Mouse (Mus musculus): ENCODE results near the gene Stpg1. TPM values are rescaled to one million over a fixed set of nuclear protein-coding genes. Genes with fewer than 3 reads are reported as not detected.

Stpg1 gene
- total RNA-seq, 2 experiments from 2014 or later: 1.7 to 3.5 TPM

DNA sequence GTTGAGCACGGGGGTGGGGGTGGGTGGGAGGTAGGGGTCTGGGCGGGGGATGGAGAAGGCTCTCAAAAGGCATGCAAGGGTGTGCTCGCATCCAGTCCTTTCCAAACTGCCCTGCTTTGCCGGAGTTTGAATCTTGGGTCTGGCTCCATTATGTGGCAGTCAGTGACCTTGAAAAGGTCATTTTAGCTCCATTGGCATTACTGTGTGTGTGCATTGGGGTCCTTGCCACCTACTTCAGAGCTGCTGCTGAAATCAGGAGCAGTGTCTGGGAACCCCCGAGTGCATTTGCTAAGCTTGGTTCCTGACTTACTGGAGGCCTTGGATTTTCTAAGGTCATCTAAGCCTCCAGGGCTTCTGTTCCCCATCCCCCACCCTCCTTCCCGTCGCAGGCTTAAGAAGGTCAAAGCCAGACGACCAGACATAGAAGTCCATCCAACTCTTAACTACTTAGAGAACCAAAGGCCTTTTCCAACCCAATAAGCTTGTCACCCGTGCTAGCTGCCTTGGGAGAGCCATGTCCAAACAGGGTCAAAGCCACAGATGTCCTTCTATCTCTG is 54.0 kb downstream of the Stpg1 start:
- no peak for DNase-seq (ENCODE audit: low spot score in 2 of 2)

DNA sequence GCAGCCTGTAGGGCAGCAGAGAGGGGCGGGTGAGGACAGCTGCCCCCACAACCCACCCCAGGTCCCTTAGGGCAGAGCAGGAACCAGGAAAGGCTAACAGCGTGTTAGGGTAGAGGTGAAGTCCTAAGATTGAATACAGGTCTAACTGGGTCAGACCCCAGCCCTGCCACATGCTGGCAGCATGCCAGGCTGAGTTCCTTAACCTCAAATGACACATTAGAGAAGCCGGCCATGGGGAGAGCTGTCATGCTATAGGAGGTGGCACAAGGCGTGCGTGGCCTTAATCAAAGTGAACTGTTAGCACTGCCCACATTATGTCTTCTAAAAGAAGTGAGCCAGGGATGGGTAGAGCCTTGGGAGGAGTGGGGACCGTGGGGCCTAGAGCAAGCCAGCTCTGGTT is 54.7 kb downstream of the Stpg1 start:
- DNase-seq (ENCODE audit: low spot score in 2 of 2): no peak

DNA sequence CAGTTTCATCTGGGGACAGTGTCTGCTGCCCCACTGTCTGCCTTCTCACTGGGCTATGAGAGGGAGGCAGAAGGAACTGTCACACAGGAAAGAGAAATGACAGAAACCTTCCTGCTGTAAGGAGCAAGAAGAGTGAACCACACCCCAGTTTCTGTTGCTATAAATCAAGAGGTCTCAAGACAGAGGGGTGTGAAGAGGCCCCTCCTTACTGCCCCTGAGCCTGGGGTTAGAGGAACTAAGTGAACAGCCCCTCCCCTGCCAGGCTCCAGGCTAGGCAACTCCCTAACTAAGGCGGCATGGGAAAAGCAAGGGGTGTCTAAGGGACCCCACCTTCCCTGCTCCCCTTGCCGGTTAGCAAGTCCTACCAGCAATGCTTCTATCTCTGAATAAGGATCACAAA is 69.2 kb downstream of the Stpg1 start:
- DNase-seq (ENCODE audit: low spot score in 2 of 2): no peak

DNA sequence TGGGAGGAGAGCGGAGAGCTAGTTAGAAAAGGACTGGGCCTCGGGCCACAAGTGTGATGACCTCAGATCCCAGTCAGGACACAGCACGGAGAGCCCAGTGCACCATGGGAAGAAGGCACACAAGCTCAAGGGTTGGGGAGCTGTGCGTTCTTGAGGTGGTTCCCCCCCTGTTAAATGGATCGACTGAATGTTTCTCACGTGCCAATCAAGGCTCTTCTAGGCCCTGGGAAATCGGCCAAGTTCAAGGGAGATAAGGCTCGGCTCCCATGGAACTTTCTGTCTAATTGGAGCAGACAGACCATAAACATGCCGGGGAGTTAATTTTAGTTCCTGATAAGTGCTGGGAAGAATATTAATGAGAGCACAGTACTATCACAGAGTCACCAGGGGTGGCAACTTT is 70.8 kb downstream of the Stpg1 start:
- DNase-seq (ENCODE audit: low spot score in 2 of 2): no peak

DNA sequence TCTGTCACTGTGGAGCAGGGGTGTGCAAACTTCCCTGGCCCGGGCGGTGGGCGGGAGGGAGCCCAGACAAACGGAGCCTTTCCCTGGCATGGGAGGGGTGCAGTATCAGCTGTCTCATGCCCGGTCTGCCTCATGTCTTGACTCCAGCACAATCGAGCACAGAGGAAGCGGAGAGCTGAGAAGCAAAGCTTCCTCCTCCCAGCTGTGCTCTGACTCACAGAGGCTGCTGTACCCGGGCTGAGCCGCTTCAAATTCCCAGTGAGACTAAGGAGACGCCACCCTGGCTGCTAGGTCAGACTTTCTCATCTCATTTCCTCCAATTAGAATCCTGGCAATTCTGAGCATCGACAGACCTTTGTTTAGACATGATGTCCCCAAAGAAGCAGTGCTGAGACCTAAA is 72.5 kb downstream of the Stpg1 start:
- DNase-seq (ENCODE audit: low spot score in 2 of 2): peak in 1 of 2 experiments; percentile 10

DNA sequence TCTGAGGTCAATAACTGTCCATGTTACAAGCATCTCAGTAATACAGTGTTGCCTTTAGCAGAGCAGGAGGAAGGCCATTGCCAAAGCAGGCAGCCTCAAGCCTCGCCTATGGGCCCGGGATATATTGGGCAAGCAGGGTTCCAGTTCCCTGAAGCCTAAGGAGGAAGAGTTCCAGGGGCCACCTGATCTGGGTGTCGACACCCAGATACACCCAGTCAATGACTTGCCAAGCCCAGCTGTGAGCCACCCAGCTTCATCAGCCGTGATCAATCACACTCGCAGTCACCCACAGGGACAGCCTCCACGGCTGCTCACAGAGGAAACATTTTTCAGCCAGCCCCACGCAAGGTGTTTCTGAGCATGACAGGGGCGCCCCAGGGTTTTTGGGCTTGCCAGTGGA is 72.9 kb downstream of the Stpg1 start:
- DNase-seq (ENCODE audit: low spot score in 2 of 2): no peak

DNA sequence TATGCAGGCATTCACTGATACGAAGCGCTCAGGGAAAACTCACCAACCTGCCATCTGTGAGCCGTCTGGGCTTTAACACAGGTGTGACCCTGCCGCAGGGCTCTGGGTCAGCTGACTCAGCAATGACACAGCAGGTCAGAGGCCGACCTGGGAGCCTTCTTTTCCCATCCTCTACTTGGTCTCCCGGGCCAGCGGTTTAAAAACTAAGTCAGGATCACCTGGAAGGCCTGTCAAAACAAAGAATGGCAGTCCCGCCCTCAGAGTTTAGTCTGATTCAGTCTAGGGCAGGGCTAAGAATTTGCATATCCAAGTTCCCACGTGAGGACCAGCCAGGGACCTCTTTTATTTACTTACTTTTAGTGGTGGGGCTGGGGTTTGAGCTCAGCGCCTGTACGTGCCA is 74.6 kb downstream of the Stpg1 start:
- DNase-seq (ENCODE audit: low spot score in 2 of 2): no peak

DNA sequence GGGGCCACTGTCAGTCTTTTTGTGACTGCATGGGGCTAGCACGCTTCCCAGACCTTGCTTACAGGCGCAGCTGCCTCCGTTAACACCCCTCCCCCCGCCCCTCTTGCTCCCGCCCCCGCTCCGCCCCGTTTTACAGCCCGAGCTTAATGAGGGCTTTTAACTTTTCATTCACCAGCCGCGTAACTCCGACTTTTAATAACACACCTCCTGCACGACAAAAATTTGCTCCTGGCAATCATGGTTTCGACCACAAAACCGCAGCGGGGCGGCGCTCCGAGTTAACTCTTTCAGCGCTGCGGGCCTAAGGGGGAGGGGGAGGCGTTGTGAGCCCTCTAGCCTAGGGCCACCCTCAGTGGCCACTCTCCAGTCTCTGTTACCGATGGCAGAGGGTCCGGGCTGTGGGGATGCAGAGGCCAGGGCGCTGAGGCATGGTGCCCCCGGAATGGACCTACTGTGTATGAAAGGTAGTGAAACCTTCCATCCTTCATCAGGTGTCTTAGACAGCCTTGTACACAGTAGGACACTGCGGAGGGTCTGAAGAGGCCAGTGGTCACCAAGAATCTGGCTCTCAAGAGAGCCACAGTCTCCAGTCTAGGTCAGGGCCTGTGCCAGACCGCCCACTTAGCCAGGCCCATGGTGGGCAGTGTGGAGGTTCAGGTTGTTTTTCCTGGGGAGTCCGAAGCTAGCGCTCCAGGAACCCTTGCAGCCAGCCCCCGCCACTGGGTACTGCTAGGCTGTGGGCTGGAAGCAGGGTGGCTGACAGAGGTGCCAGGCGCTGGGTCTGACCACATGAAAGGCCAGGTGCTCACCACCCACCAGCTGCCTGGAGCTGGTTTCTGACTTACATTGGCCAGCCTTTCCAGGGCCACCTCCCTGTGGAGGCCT is 75.8 kb downstream of the Stpg1 start:
- DNase-seq (ENCODE audit: low spot score in 2 of 2): no peak

DNA sequence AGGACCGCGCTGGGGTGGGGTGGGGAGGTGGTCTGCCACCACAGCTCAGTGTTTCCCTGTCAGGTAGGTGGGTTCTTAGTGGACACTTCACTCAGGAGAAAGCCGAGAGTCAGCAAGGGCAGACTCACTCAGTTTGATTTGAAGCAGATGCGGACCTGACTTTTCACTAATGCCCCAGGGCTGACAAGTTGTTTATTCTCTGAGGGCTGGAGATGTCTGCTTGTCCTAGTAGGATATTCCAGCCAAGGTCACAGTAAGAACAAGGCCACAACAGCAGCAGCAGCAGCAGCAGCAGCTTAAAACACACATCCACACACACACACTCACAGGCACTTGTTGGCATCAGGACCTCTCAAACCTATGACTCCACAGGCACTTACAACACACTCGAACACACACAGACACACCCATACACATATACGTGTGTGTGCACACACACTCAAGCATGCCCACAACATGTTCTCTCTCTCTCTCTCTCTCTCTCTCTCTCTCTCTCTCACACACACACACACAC is 76.5 kb downstream of the Stpg1 start:
- DNase-seq (ENCODE audit: low spot score in 2 of 2): no peak

DNA sequence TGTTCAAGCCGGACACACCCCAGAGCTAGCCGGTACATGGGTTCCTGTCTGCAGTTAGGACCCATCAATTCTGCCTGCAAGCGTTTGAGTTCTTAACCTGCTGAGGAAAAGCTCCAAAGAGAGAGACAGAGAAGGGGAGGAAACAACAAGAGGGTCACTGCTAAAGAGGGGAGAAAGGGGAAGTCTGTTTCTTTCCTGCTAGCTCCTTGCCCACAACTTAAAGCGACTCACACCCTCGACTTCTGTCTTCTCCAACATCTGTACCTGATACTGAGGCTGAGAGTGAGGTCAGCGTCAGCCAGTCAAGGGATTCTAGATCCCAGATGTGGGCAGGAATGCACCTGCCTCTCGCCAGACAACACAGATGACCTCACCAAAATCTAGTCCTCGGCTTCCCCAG is 77.7 kb downstream of the Stpg1 start:
- DNase-seq (ENCODE audit: low spot score in 2 of 2): no peak

DNA sequence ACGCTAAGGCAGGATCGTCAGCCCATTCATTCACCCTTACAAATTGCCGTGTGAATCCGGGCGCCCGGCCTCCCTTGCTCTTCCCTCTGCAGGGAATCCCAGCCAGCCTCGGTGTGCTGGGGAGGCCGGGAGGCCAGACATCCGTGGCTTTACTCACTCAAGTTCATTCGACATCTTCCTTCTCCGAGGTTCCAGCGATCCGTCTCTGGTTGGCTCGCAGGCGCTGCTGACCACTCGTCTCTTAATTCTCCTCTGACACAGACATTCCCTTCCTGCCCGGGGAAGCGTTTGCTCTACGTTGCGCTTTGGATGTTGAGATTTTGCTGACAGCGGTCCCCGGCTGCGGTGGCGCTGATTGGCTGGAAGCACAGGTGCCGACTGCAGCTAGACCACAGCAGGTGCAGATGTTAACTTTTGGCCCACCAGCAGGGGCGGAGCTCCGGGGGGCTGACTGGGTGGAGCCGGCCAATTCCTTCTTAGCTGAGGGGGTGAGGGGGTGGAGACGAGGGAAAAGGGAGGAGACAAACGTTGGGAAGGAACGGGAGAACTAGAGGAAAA is 78.7 kb downstream of the Stpg1 start, which contains the start of gene Grhl3:
Grhl3 (minus strand) TSS at position 380 of the 558 bp plus-strand sequence.
- peak in 1 of 2 experiments; percentile 11 for DNase-seq (ENCODE audit: low spot score in 2 of 2)

DNA sequence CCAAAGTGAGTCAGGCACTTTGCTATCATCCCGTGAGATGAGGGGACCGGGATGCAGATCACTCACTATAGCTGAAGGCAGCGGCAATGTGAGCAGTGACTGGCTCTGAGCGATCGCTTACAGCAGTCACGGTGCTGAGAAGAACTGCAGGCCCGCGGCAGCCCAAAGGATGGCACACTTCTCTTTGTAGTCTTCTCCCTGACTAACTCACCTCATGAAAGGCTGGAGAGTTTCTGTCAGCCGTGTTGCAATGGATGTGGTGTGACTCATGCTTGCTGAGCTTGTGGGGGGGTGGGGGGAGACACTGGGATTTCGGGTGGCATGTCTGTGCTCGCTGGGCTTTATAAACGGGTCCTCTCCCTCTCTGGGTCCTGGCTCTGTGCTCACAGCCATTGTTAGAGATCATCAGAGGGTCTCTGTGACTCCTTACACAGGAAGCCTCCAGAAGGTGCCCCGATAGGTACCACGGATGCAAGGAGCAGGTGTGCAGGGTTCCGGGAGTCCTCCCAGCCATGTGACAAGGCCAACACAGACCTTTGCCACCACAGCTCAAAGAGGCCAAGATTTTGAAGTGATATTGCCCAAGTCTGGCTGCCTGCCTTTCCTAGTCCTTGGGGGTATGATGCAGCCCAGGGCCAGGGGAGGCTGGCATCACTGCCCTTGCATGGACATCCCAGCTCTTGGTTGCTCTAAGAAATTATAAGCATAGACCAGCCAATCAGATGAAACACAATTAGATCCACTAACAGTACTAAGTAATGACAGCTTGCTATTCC is 81.0 kb downstream of the Stpg1 start:
- DNase-seq (ENCODE audit: low spot score in 2 of 2): no peak

DNA sequence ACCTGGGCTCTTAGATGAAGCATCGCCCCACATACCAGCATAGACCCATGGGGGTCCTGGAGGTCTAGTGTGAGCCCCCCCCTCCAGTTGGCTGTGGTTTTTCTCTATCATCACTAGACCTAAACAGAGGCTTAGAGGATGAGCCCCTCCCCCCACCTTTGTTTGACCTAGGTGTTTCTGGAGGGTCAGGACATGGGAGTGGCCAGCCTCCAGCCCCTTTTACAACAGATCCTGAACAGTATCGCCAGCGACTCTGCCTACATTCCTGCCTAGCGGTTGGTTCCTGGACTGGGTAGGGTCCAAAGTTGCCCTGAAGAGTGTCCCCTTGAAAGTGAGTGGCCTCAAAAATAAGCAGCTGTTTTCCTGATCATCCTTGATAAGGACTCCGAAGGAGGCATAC is 83.9 kb downstream of the Stpg1 start:
- DNase-seq (ENCODE audit: low spot score in 2 of 2): no peak

DNA sequence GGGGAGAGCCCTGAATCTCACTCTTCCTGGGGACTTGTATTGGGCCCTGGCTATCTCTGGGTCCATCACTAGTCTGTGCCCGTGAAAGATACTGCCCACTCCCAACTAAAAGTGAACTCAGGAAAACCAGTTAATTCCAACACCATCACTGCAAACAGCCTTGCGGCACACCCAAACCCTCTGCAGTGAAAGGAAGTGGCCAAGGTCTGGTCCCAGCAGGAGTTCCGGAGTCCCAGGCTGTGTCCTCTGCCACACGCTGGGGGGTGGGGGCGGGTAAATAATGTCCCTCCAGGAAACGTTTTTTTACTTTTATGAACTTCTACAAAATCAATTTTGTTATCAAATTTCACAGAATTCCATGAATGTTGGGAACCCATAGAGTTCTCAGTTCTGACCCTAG is 85.1 kb downstream of the Stpg1 start:
- DNase-seq (ENCODE audit: low spot score in 2 of 2): no peak

DNA sequence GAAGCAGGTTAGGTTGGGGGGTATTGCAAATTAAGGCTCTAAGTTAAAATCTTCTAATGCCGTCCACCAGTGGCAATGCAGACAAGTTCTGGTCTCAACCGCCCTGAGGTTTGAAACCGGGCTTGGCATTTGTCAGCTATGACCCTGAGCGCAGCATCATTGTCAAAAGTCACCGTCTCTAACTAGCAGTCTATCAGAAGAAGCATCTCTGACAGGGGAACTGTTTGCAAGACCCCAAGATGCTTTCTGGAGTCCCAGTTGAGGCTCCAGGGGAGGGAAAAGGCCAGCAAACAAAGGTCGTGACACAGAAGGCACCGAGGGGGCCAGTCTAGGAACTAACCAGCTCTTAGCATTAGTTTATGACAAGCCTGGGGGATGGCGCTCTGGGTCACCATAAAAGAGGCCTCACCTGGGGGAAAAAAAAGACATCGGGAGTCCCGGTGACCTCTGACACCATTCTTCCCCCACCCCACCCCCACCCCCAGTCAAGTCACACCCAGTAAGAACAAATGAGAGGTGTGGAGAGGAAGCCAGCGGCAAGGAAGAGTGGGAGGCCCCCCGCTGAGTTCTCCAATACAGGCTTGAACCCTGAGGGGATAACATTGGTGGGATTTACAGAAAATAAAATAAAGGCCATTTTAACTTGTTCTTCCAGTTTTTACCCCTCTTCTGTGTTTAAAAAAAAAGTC is 86.8 kb downstream of the Stpg1 start:
- no peak for DNase-seq (ENCODE audit: low spot score in 2 of 2)

DNA sequence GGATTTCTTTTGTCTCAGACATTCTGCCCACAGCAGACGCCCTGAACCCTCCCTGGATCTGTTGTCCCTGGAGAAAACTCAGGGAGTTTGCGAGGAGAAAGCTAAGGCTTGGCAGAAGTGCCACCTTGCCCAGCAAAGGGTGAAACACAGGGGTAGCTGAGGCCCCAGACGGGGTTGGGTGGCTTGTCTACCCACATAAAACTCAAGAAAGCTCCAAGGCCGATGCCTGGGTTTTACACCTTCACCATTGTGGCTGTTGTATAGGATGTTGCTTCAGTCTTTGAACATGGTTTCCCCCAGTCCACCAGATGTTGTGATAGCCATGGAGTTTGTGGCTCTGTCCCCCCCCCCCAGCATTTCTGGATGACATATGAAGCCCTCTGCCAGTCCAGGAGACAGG is 90.2 kb downstream of the Stpg1 start:
- no peak for DNase-seq (ENCODE audit: low spot score in 2 of 2)

Small RNAs within 50 kb of the gene (microRNA-seq; reads per million reads assigned to microRNA genes)
- gene Gm25317: 0 reads per million in 2 experiments

Other genes with a start within 250 kb of the Stpg1 start
- gene Clic4, start 222.0 kb upstream of the Stpg1 start, total RNA-seq (2021): 10 to 100 TPM; 40.1 to 40.2 TPM
- 100 to 1,000 TPM; 117 to 138 TPM for gene Srrm1, start 141.5 kb upstream of the Stpg1 start, total RNA-seq (2021)
- gene Ncmap, start 96.6 kb upstream of the Stpg1 start, total RNA-seq (2021): under 1 TPM; 0.23 to 0.37 TPM
- gene Rcan3, start 60.9 kb upstream of the Stpg1 start, total RNA-seq (2021): 10 to 100 TPM; 24.1 to 25.9 TPM
- gene Nipal3, start 248 bp downstream of the Stpg1 start, total RNA-seq (2021): 10 to 100 TPM; 87.9 to 89.0 TPM
- gene Grhl3, start 78.8 kb downstream of the Stpg1 start, total RNA-seq (2021): under 1 TPM; 0.48 to 0.79 TPM
- under 1 TPM; 0.18 to 0.22 TPM for gene Ifnlr1, start 191.5 kb downstream of the Stpg1 start, total RNA-seq (2021)
- gene Il22ra1, start 233.4 kb downstream of the Stpg1 start, total RNA-seq (2021): not detected

Measured in layer of hippocampus, adult 18-20 months (tissue).